Mouse (Mus musculus) testis, adult 2 months (tissue): ENCODE measurements around the gene Ptpn14. TPM values are rescaled to one million over a fixed set of nuclear protein-coding genes. Genes with fewer than 3 reads are reported as not detected.

Experiments
- H3K27ac ChIP-seq: fragments of 200-500 bp; 2 replicates; pipeline ENCODE4 v1.5.1; 2012; ENCODE audit warnings: low read depth, low read length; ENCODE audit not compliant: control insufficient read depth, insufficient read depth
- H3K27me3 ChIP-seq: fragments of 200-500 bp; 2 replicates; pipeline ENCODE4 v1.6.1; 2012; ENCODE audit warnings: mild to moderate bottlenecking, low read length, moderate library complexity; ENCODE audit not compliant: control insufficient read depth, insufficient read depth
- H3K36me3 ChIP-seq: fragments of 200-500 bp; 2 replicates; pipeline ENCODE4 v1.6.1; 2012; ENCODE audit warnings: mild to moderate bottlenecking, low read length; ENCODE audit not compliant: control insufficient read depth, insufficient read depth
- H3K4me1 ChIP-seq: fragments of 200-500 bp; 2 replicates; pipeline ENCODE4 v1.6.1; 2012; ENCODE audit warnings: low read length; ENCODE audit not compliant: control insufficient read depth, insufficient read depth
- H3K4me3 ChIP-seq: fragments of 200-500 bp; 2 replicates; pipeline ENCODE4 v1.5.1; 2012; ENCODE audit warnings: low read depth, mild to moderate bottlenecking, low read length, moderate library complexity, mixed read lengths; ENCODE audit not compliant: control insufficient read depth
- CTCF ChIP-seq: fragments of 200-500 bp; IDR thresholded peaks from 2 replicates; pipeline ENCODE4 v1.5.1; 2012; ENCODE audit warnings: low read depth, mild to moderate bottlenecking, inconsistent platforms, low read length, moderate library complexity; ENCODE audit not compliant: control insufficient read depth, insufficient read depth, insufficient replicate concordance
- POLR2A ChIP-seq: fragments of 200-500 bp; IDR thresholded peaks from 2 replicates; pipeline ENCODE4 v1.6.1; 2012; ENCODE audit warnings: low read depth, mild to moderate bottlenecking, inconsistent platforms, low read length, moderate library complexity; ENCODE audit not compliant: control insufficient read depth
- polyA plus RNA-seq: library from polyadenylated mRNA; depleted of rRNA; stranded (reverse); fragments of >200 nt; gene quantifications from 2 replicates; pipeline ENCODE4 v1.2.3, GENCODE M21; 2012

The Ptpn14 gene
- polyA plus RNA-seq, 1 experiment = 3.3 TPM

- peaks cover 9% of the 10 kb centered on the region for H3K4me1 ChIP-seq
- no peaks in the 10 kb centered on the region for H3K27me3 ChIP-seq
- TF ChIP-seq POLR2A (no peak), CTCF (no peak)
- H3K4me3 ChIP-seq = no peak overlapping the region
- no peaks in the 10 kb centered on the region for H3K36me3 ChIP-seq
- no peak overlapping the region for H3K27ac ChIP-seq
Measured at GRCm38 (mm10) chr1:189917126-189917500, 189.0 kb downstream of the Ptpn14 start.

- peaks cover 16% of the 10 kb centered on the region for H3K4me1 ChIP-seq
Measured at GRCm38 (mm10) chr1:189919756-189920155, 191.7 kb downstream of the Ptpn14 start.

GRCm38 (mm10) chr1:189920701-189921567, 192.9 kb downstream of the Ptpn14 start:
- TF ChIP-seq CTCF (no peak), POLR2A (no peak)

More at GRCm38 (mm10) chr1:189919756-189920155, 191.7 kb downstream of the Ptpn14 start:
- Histone ChIP-seq H3K36me3 (no peaks in the 10 kb centered on the region), H3K27ac (no peak overlapping the region), H3K4me3 (no peak overlapping the region), H3K27me3 (no peaks in the 10 kb centered on the region)
- TF ChIP-seq POLR2A (no peak), CTCF (no peak)

GRCm38 (mm10) chr1:189921568-189921817, 193.4 kb downstream of the Ptpn14 start:
- Histone ChIP-seq H3K4me3 (peak overlapping the region; percentile 84), H3K27ac (peak overlapping the region; percentile 45; the same call in 1 of the 2 replicates), H3K36me3 (no peaks in the 10 kb centered on the region), H3K4me1 (peaks cover 16% of the 10 kb centered on the region), H3K27me3 (no peaks in the 10 kb centered on the region)
- TF ChIP-seq CTCF (no peak), POLR2A (no peak)

More at GRCm38 (mm10) chr1:189920701-189921567, 192.9 kb downstream of the Ptpn14 start:
- no peak overlapping the region for H3K27ac ChIP-seq
- no peaks in the 10 kb centered on the region for H3K27me3 ChIP-seq
- H3K36me3 ChIP-seq = no peaks in the 10 kb centered on the region
- H3K4me3 ChIP-seq = no peak overlapping the region; the same call in none of the 2 replicates
- H3K4me1 ChIP-seq = peaks cover 16% of the 10 kb centered on the region

GRCm38 (mm10) chr1:189921818-189922592, 193.9 kb downstream of the Ptpn14 start, which contains the start of gene Smyd2:
Gene Smyd2, minus strand, starts transcription at chr1:189922363.
- Histone ChIP-seq H3K27me3 (no peaks in the 10 kb centered on the region), H3K4me1 (peaks cover 16% of the 10 kb centered on the region), H3K36me3 (no peaks in the 10 kb centered on the region), H3K4me3 (peak within 1 kb of the TSS; percentile 84), H3K27ac (peak within 1 kb of the TSS; percentile 45)
- TF ChIP-seq CTCF (no peak), POLR2A (no peak; the same call in 1 of the 2 replicates)

- TF ChIP-seq POLR2A = no peak
- H3K27me3 ChIP-seq = no peaks in the 10 kb centered on the region
- H3K27ac ChIP-seq = no peak overlapping the region
Measured at GRCm38 (mm10) chr1:189922721-189923120, 194.7 kb downstream of the Ptpn14 start.

GRCm38 (mm10) chr1:189923157-189923556, 195.1 kb downstream of the Ptpn14 start:
- Histone ChIP-seq H3K27me3 (no peaks in the 10 kb centered on the region), H3K4me1 (peaks cover 16% of the 10 kb centered on the region)

More at GRCm38 (mm10) chr1:189922721-189923120, 194.7 kb downstream of the Ptpn14 start:
- H3K4me1 ChIP-seq = peaks cover 16% of the 10 kb centered on the region
- H3K36me3 ChIP-seq = no peaks in the 10 kb centered on the region
- H3K4me3 ChIP-seq = no peak overlapping the region

More at GRCm38 (mm10) chr1:189923157-189923556, 195.1 kb downstream of the Ptpn14 start:
- Histone ChIP-seq H3K27ac (no peak overlapping the region), H3K4me3 (no peak overlapping the region), H3K36me3 (no peaks in the 10 kb centered on the region)
- no peak for TF ChIP-seq POLR2A
- TF ChIP-seq CTCF = no peak
